Comparison of ENCODE assay signal across 9 mouse cellular contexts in the genomic region with DNA sequence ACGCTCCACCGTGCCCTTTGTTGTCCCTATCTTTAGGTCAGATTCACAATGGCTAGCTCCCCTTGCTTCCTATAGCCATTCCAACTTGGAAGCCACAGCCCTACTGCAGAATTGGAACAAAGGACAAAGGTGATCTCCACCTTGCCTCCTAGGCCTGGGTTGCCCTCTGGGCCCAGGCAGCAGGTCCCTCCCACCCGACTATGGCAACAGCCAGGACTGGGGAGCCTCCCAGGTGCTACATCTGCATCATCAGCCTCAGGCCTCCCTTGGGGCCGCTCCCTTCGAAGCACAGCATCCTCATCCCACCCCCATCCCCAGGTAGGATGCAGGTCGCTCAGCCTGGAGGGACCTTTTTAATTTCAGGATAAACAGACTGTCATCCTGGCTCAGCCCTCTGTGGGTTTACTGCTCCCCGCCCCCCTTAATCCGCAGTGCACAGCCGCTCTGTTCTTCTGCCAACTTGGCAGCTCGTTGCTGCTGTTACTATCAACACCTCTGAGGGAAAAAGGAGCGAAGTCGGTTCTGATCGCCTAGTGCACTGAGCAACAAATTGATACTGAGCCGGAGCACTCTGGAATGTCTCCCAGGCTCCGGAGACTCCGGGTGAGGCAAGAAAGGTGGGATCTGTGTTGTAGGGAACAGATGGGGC. TPM values are rescaled to one million over a fixed set of nuclear protein-coding genes. Genes with fewer than 3 reads are reported as not detected.
DNase-seq lines count a peak whose midpoint lies in the region; ATAC-seq and TF ChIP-seq lines count a peak whose summit lies in the region.
"Had no signal": no experiment of that assay in that cellular context is flagged by ENCODE, and none has a peak within 500 bp of the region (broad histone marks: within the 10 kb centered on the region; RNA-seq: fewer than 3 reads in every experiment).

No protein-coding gene starts in this region.

- H3K9ac ChIP-seq in midbrain, embryonic 15.5 days: peak overlapping the region; percentile 36
- no peak overlapping the region for H3K9ac ChIP-seq in liver, embryonic 12.5 days

- TF ChIP-seq POLR2A in cerebellum, adult 2 months (IDR thresholded peaks at IDR 0.05; ENCODE audit: borderline replicate concordance, insufficient read depth, low read length): no peak

- H3K4me2 ChIP-seq in midbrain, embryonic 15.5 days: peak overlapping the region; percentile 44
- no peak overlapping the region for H3K4me2 ChIP-seq in liver, embryonic 12.5 days

- no peak overlapping the region for H3K27ac ChIP-seq in cerebellum, adult 2 months (ENCODE audit: insufficient read depth, low read length)
- peak overlapping the region; percentile 26; the same call in 1 of the 2 replicates for H3K27ac ChIP-seq in heart, embryonic 10.5 days
- peak overlapping the region; percentile 74 for H3K27ac ChIP-seq in midbrain, embryonic 15.5 days
- no peak overlapping the region for H3K27ac ChIP-seq in liver, embryonic 12.5 days

- ATAC-seq in midbrain, embryonic 15.5 days (replicated peaks): peak; percentile 52
- ATAC-seq in liver, embryonic 12.5 days: no peak

- peak overlapping the region; percentile 30 for H3K4me3 ChIP-seq in cerebellum, adult 2 months (replicated peaks; ENCODE audit: insufficient read depth, low read depth, low read length)
- peak overlapping the region; percentile 41 for H3K4me3 ChIP-seq in heart, embryonic 10.5 days
- H3K4me3 ChIP-seq in midbrain, embryonic 15.5 days: no peak overlapping the region
- no peak overlapping the region for H3K4me3 ChIP-seq in liver, embryonic 12.5 days
- H3K4me3 ChIP-seq: myocyte had no signal

- peak; percentile 5 for DNase-seq in embryo, embryonic 10.5 days (ENCODE audit: low spot score)
- no peak for DNase-seq in embryo, embryonic 10 days (ENCODE audit: low spot score)
- DNase-seq in cerebellum, adult 2 months: peak; percentile 62 to 63
- no peak for DNase-seq in heart, embryonic 10.5 days (ENCODE audit: low spot score)
- peak; percentile 35 to 56 for DNase-seq in layer of hippocampus, adult 8-10 months (ENCODE audit: low spot score in 2 of 2)
- DNase-seq in adipocyte (ENCODE audit: low spot score): no peak

- no peak for TF ChIP-seq CTCF in cerebellum, adult 2 months (IDR thresholded peaks at IDR 0.05; ENCODE audit: borderline replicate concordance, insufficient read depth, low read depth, low read length)

- WGBS in cerebellum, adult 2 months: 13% methylated on average over 16 of the region's 16 CpGs
- WGBS in heart, embryonic 10.5 days: 15% methylated on average over 16 of the region's 16 CpGs
- WGBS in midbrain, embryonic 15.5 days: 15% methylated on average over 16 of the region's 16 CpGs
- WGBS in liver, embryonic 12.5 days (ENCODE audit: insufficient replicate concordance): 36% methylated on average over 16 of the region's 16 CpGs

- no peaks in the 10 kb centered on the region for H3K36me3 ChIP-seq in heart, embryonic 10.5 days
- no peaks in the 10 kb centered on the region for H3K36me3 ChIP-seq in midbrain, embryonic 15.5 days (replicated peaks)
- no peaks in the 10 kb centered on the region for H3K36me3 ChIP-seq in liver, embryonic 12.5 days

- no peaks in the 10 kb centered on the region for H3K27me3 ChIP-seq in cerebellum, adult 2 months (ENCODE audit: control insufficient read depth, insufficient read depth, low read length)
- H3K27me3 ChIP-seq in heart, embryonic 10.5 days (ENCODE audit: insufficient read depth, poor library complexity, severe bottlenecking): peaks cover 9% of the 10 kb centered on the region; the same call in 1 of the 2 replicates
- H3K27me3 ChIP-seq in midbrain, embryonic 15.5 days (replicated peaks): no peaks in the 10 kb centered on the region
- peaks cover 26% of the 10 kb centered on the region for H3K27me3 ChIP-seq in liver, embryonic 12.5 days (replicated peaks)

- H3K9me3 ChIP-seq in heart, embryonic 10.5 days: no peaks in the 10 kb centered on the region
- no peaks in the 10 kb centered on the region for H3K9me3 ChIP-seq in midbrain, embryonic 15.5 days
- H3K9me3 ChIP-seq in liver, embryonic 12.5 days (replicated peaks): no peaks in the 10 kb centered on the region

- peaks cover 5% of the 10 kb centered on the region; the same call in 1 of the 2 replicates for H3K4me1 ChIP-seq in cerebellum, adult 2 months (ENCODE audit: control insufficient read depth, insufficient read depth, low read length)
- peaks cover 33% of the 10 kb centered on the region for H3K4me1 ChIP-seq in heart, embryonic 10.5 days
- peaks cover 14% of the 10 kb centered on the region for H3K4me1 ChIP-seq in midbrain, embryonic 15.5 days
- H3K4me1 ChIP-seq in liver, embryonic 12.5 days: no peaks in the 10 kb centered on the region

RNA-seq across cellular contexts. Expression of a gene that starts 22.3 kb away (rescaled TPM):
- 453 and 497 TPM in 2 replicates for polyA plus RNA-seq in cerebellum, adult 2 months (2012; rRNA removed)
- 21.7 and 26.1 TPM in 2 replicates for polyA plus RNA-seq in heart, embryonic 10.5 days (2016; fragmentation: Nextera tagmentation; extraction: Ambion mirVana)
- total RNA-seq in layer of hippocampus, adult 8-10 months (2022): 100 to 1,000 TPM; 470 to 530 (median 496) TPM
- polyA plus RNA-seq in midbrain, embryonic 15.5 days (2015; fragmentation: Nextera tagmentation; extraction: Ambion mirVana): 65.3 and 65.8 TPM in 2 replicates
- polyA plus RNA-seq in liver, embryonic 12.5 days (2016; fragmentation: Nextera tagmentation; extraction: Ambion mirVana): 14.3 and 15.5 TPM in 2 replicates

RNA-seq across cellular contexts. Expression of a gene that starts 37.5 kb away (rescaled TPM):
- polyA plus RNA-seq in cerebellum, adult 2 months (2012; rRNA removed): 350 and 367 TPM in 2 replicates
- 199 and 306 TPM in 2 replicates for polyA plus RNA-seq in heart, embryonic 10.5 days (2016; fragmentation: Nextera tagmentation; extraction: Ambion mirVana)
- 100 to 1,000 TPM; 208 to 223 (median 218) TPM for total RNA-seq in layer of hippocampus, adult 8-10 months (2022)
- polyA plus RNA-seq in midbrain, embryonic 15.5 days (2015; fragmentation: Nextera tagmentation; extraction: Ambion mirVana): 229 and 241 TPM in 2 replicates
- polyA plus RNA-seq in liver, embryonic 12.5 days (2016; fragmentation: Nextera tagmentation; extraction: Ambion mirVana): 272 and 273 TPM in 2 replicates

RNA-seq across cellular contexts. Expression of a gene that starts 58.4 kb away (rescaled TPM):
- polyA plus RNA-seq in cerebellum, adult 2 months (2012; rRNA removed): 29.6 and 30.2 TPM in 2 replicates
- 24.2 and 34.1 TPM in 2 replicates for polyA plus RNA-seq in heart, embryonic 10.5 days (2016; fragmentation: Nextera tagmentation; extraction: Ambion mirVana)
- total RNA-seq in layer of hippocampus, adult 8-10 months (2022): 10 to 100 TPM; 25.0 to 26.5 (median 25.7) TPM
- 50.6 and 52.2 TPM in 2 replicates for polyA plus RNA-seq in midbrain, embryonic 15.5 days (2015; fragmentation: Nextera tagmentation; extraction: Ambion mirVana)
- 14.6 TPM in 2 replicates for polyA plus RNA-seq in liver, embryonic 12.5 days (2016; fragmentation: Nextera tagmentation; extraction: Ambion mirVana)

Comparison
In these comparisons a context has a peak if more than half of its experiments do, and no peak if none do; other contexts are left out.
1. DNase-seq: peak in embryo, embryonic 10.5 days (single experiment), cerebellum, adult 2 months (2 of 2) and layer of hippocampus, adult 8-10 months (2 of 2); none in embryo, embryonic 10 days (single experiment), heart, embryonic 10.5 days (single experiment) and adipocyte (single experiment).
2. H3K27ac ChIP-seq: peak in heart, embryonic 10.5 days (single experiment) and midbrain, embryonic 15.5 days (single experiment); none in cerebellum, adult 2 months (single experiment) and liver, embryonic 12.5 days (single experiment).
3. H3K4me3 ChIP-seq: peak in cerebellum, adult 2 months (single experiment) and heart, embryonic 10.5 days (single experiment); none in midbrain, embryonic 15.5 days (single experiment) and liver, embryonic 12.5 days (single experiment).